Mouse (Mus musculus) bone marrow macrophage, adult 2 months (primary cell): Measurements from ENCODE around the gene Ccdc81.

Source experiments
- CTCF ChIP-seq: IDR thresholded peaks from 2 replicates; pipeline ENCODE4 v1.5.1; 2012; ENCODE audit warnings: low read depth, mild to moderate bottlenecking, low read length, moderate library complexity
- POLR2A ChIP-seq: IDR thresholded peaks from 2 replicates; pipeline ENCODE4 v1.6.1; 2012; ENCODE audit warnings: mild to moderate bottlenecking, low read depth, low read length, borderline replicate concordance

DNA sequence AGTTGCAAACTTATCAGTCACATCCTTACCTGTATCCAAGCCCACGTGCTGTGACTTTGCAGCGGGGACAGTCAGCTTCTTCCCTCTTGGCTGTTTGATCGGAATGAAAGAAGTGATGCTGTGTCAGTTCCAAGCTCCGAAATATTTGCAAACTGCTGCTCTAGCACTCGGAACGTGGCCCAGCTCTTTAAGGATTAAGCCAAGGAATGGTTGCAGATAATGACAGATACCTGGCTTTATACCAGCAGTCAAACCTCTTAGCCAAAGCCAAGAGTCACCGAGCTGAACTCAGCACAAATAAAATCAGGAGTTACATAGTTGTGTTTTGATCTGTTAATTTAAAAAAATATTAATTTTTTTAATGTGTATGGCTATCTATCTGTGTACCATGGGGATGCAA is 44.6 kb upstream of the Ccdc81 start:
- no peak for TF ChIP-seq CTCF
- no peak for TF ChIP-seq POLR2A
